Mouse (Mus musculus) thymus, adult 2 months (tissue): Measurements from ENCODE around the gene Lrg1. TPM values are rescaled to one million over a fixed set of nuclear protein-coding genes. Genes with fewer than 3 reads are reported as not detected.
A peak's percentile ranks its signal among the peaks of the same experiment; 100 is the strongest.

ENCODE experiments used
- DNase-seq: peaks from one replicate; pipeline ENCODE4 v3.0.0; 2021
- H3K27ac ChIP-seq: fragments of 200-500 bp; 2 replicates; pipeline ENCODE4 v1.5.1; 2012; ENCODE audit warnings: low read length, control low read depth; ENCODE audit not compliant: control insufficient read depth, insufficient read depth
- H3K27me3 ChIP-seq: fragments of 200-500 bp; 2 replicates; pipeline ENCODE4 v1.6.1; 2012; ENCODE audit warnings: mild to moderate bottlenecking, low read length, moderate library complexity, mixed read lengths; ENCODE audit not compliant: control insufficient read depth, insufficient read depth
- H3K36me3 ChIP-seq: fragments of 200-500 bp; 2 replicates; pipeline ENCODE4 v1.6.1; 2012; ENCODE audit warnings: mild to moderate bottlenecking, low read length, moderate library complexity; ENCODE audit not compliant: control insufficient read depth, insufficient read depth
- H3K4me1 ChIP-seq: fragments of 200-500 bp; replicated peaks from 2 replicates; pipeline ENCODE4 v1.6.1; 2012; ENCODE audit warnings: low read length; ENCODE audit not compliant: control insufficient read depth, insufficient read depth
- H3K4me3 ChIP-seq: fragments of 200-500 bp; 2 replicates; pipeline ENCODE4 v1.5.1; 2012; ENCODE audit warnings: mild to moderate bottlenecking, low read length, control low read depth, moderate library complexity; ENCODE audit not compliant: control insufficient read depth, insufficient read depth
- CTCF ChIP-seq: fragments of 200-500 bp; IDR thresholded peaks from 2 replicates; pipeline ENCODE4 v1.5.1; 2012; ENCODE audit warnings: mild to moderate bottlenecking, control low read depth, low read length, moderate library complexity, borderline replicate concordance; ENCODE audit not compliant: control insufficient read depth, poor library complexity, insufficient read depth; ENCODE audit errors: extremely low read depth
- POLR2A ChIP-seq: fragments of 200-500 bp; IDR thresholded peaks from 2 replicates; pipeline ENCODE4 v1.6.1; 2012; ENCODE audit warnings: mild to moderate bottlenecking, low read length, control low read depth, moderate library complexity; ENCODE audit not compliant: control insufficient read depth, poor library complexity, insufficient read depth; ENCODE audit errors: extremely low read depth
- WGBS: fragments of 180-500 bp; shearing (Covaris S2); methylation state at CpG from one replicate; pipeline ENCODE4 v1.1.7; 2018; 5-methylcytosine and 5-hydroxymethylcytosine counted together
- polyA plus RNA-seq: library from polyadenylated mRNA; depleted of rRNA; stranded (reverse); fragments of >200 nt; gene quantifications from 2 replicates; pipeline ENCODE4 v1.2.3, GENCODE M21; 2012

Lrg1 gene
- polyA plus RNA-seq, 1 experiment, result 23.5 TPM

GRCm38 (mm10) chr17:56147420-56147819, 25.6 kb upstream of the Lrg1 start:
- TF ChIP-seq POLR2A (no peak), CTCF (no peak)
- no peaks in the 10 kb centered on the region; the same call in 1 of the 2 replicates for H3K27me3 ChIP-seq
- WGBS, result 52% methylated on average over 12 of the region's 12 CpGs

GRCm38 (mm10) chr17:56146131-56146530, 24.3 kb upstream of the Lrg1 start:
- H3K4me3 ChIP-seq, result no peak overlapping the region
- peaks cover 3% of the 10 kb centered on the region; the same call in 1 of the 2 replicates for H3K27me3 ChIP-seq
- H3K27ac ChIP-seq, result no peak overlapping the region
- H3K36me3 ChIP-seq, result no peaks in the 10 kb centered on the region
- peaks cover 36% of the 10 kb centered on the region for H3K4me1 ChIP-seq
- no peak for DNase-seq
- TF ChIP-seq POLR2A, result no peak
- TF ChIP-seq CTCF, result no peak
- WGBS, result 65% methylated on average over 9 of the region's 9 CpGs

More at GRCm38 (mm10) chr17:56147420-56147819, 25.6 kb upstream of the Lrg1 start:
- no peak for DNase-seq
- H3K36me3 ChIP-seq, result no peaks in the 10 kb centered on the region
- no peak overlapping the region for H3K27ac ChIP-seq
- H3K4me1 ChIP-seq, result peaks cover 26% of the 10 kb centered on the region
- H3K4me3 ChIP-seq, result no peak overlapping the region

GRCm38 (mm10) chr17:56144546-56144945, 22.7 kb upstream of the Lrg1 start:
- no peak overlapping the region for H3K27ac ChIP-seq
- 81% methylated on average over 9 of the region's 9 CpGs for WGBS
- DNase-seq, result no peak
- no peak overlapping the region for H3K4me3 ChIP-seq
- H3K27me3 ChIP-seq, result peaks cover 3% of the 10 kb centered on the region; the same call in 1 of the 2 replicates
- H3K4me1 ChIP-seq, result peaks cover 40% of the 10 kb centered on the region
- H3K36me3 ChIP-seq, result no peaks in the 10 kb centered on the region
- no peak for TF ChIP-seq POLR2A
- no peak for TF ChIP-seq CTCF

DNA sequence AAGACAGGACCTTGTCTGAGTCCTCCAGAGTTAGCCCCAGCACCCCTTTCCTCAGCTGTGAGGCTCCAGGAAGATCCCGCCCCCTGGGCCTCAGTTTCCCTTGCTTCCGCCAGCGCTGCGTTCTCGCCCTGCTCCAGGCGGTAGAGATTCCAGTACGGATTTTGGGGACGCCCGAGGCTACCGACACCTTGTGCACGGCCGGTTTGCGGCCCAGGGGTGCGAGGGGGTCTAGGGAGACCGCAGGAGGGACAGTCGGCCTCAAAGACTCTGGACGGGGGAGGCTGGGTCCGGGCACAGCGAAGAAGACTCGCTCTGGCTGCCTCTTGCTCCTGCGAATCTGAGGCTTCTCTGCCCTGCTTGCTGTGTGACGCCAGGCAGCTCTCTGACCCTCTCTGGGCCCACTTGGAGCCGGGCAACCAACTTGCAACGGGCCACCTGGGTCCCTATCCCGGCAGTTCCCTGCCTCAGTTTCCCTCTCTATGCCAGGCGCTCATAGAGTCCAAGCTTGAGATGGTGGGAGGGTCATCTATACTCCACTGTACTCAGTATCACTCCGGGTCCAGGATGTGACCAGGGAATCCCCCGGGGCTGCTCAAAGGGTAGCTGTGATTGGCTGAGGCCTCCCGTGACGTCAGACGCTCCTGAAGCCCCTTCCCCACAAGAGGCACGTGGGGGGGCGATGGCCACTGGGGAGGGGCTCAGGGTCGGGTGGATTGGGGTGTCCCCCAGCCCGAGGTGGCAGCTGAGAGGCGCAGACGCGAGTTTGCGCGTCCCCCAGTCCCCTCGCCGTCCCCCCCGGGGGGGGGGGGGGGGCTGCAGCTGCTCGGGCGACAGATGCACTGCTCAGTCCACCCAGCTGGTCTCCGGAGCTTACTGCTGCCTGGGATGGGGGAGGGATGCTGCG, 20.2 kb upstream of the Lrg1 start:
- Histone ChIP-seq H3K4me3 (peak overlapping the region; percentile 52), H3K4me1 (peaks cover 26% of the 10 kb centered on the region), H3K36me3 (no peaks in the 10 kb centered on the region), H3K27ac (no peak overlapping the region), H3K27me3 (peaks cover 3% of the 10 kb centered on the region; the same call in 1 of the 2 replicates)
- DNase-seq, result peak; percentile 51
- 6% methylated on average over 42 of the region's 47 CpGs for WGBS
- no peak for TF ChIP-seq POLR2A
- no peak for TF ChIP-seq CTCF

- WGBS, result 3% methylated on average over 79 of the region's 79 CpGs
- no peak for TF ChIP-seq CTCF
- no peaks in the 10 kb centered on the region for H3K36me3 ChIP-seq
- peak within 1 kb of the TSS; percentile 60 for H3K4me3 ChIP-seq
- no peak within 1 kb of the TSS for H3K27ac ChIP-seq
- H3K27me3 ChIP-seq, result peaks cover 3% of the 10 kb centered on the region; the same call in 1 of the 2 replicates
- peak; percentile 74 for DNase-seq
- peaks cover 18% of the 10 kb centered on the region for H3K4me1 ChIP-seq
These were observed 18.2 kb upstream of the Lrg1 start, which contains the start of gene Sema6b for GRCm38 (mm10) chr17:56139858-56140595. Gene Sema6b (minus strand): TSS chr17:56140343.

- Histone ChIP-seq H3K27me3 (peaks cover 3% of the 10 kb centered on the region; the same call in 1 of the 2 replicates), H3K36me3 (no peaks in the 10 kb centered on the region), H3K4me3 (peak overlapping the region; percentile 60), H3K4me1 (peaks cover 20% of the 10 kb centered on the region), H3K27ac (no peak overlapping the region)
- no peak for TF ChIP-seq CTCF
- TF ChIP-seq POLR2A, result no peak
- WGBS, result 22% methylated on average over 21 of the region's 21 CpGs
- DNase-seq, result no peak
These were observed 17.6 kb upstream of the Lrg1 start for GRCm38 (mm10) chr17:56139355-56139754.
